Mouse (Mus musculus) heart, embryonic 16.5 days (tissue): ENCODE data around the gene Tusc2. TPM values are rescaled to one million over a fixed set of nuclear protein-coding genes. Genes with fewer than 3 reads are reported as not detected.
"Not testable (repeated sequence)": the region's sequence is repeated elsewhere in the genome, so short reads cannot be mapped to it uniquely, and the experiment has no call there.

ENCODE experiments used
- ATAC-seq: fragments of 200-750 bp; cut with Nextera tagmentation; replicated peaks from 2 replicates; pipeline ENCODE4 v1.8.0; 2017; ENCODE audit warnings: moderate number of reproducible peaks; ENCODE audit not compliant: insufficient read depth, low FRiP score; ENCODE audit errors: extremely low read depth
- H3K27ac ChIP-seq: fragments of 300-500 bp; sonication (generic); 2 replicates; pipeline ENCODE4 v1.5.1; 2014; ENCODE audit warnings: mild to moderate bottlenecking, low read length, control low read depth, moderate library complexity
- H3K27me3 ChIP-seq: fragments of 300-500 bp; sonication (generic); 2 replicates; pipeline ENCODE4 v1.6.1; 2014; ENCODE audit warnings: low read length, mixed read lengths; ENCODE audit not compliant: control insufficient read depth, insufficient read depth
- H3K36me3 ChIP-seq: fragments of 300-500 bp; sonication (generic); 2 replicates; pipeline ENCODE4 v1.6.1; 2014; ENCODE audit not compliant: control insufficient read depth, insufficient read depth
- H3K4me1 ChIP-seq: fragments of 300-500 bp; sonication (generic); 2 replicates; pipeline ENCODE4 v1.6.1; 2014; ENCODE audit warnings: low read length, mixed read lengths; ENCODE audit not compliant: control insufficient read depth, insufficient read depth
- H3K4me2 ChIP-seq: fragments of 300-500 bp; sonication (generic); 2 replicates; pipeline ENCODE4 v1.6.1; 2014; ENCODE audit warnings: low read depth, mild to moderate bottlenecking, control low read depth, low read length
- H3K4me3 ChIP-seq: fragments of 300-500 bp; sonication (generic); 2 replicates; pipeline ENCODE4 v1.5.1; 2014; ENCODE audit warnings: mild to moderate bottlenecking, control low read depth, low read length
- H3K9ac ChIP-seq: fragments of 300-500 bp; sonication (generic); 2 replicates; pipeline ENCODE4 v1.6.1; 2014; ENCODE audit warnings: low read length, control low read depth
- H3K9me3 ChIP-seq: fragments of 300-500 bp; sonication (generic); replicated peaks from 2 replicates; pipeline ENCODE4 v1.6.1; 2016; ENCODE audit warnings: low read length; ENCODE audit not compliant: control insufficient read depth
- WGBS: fragments of 180-500 bp; shearing (Covaris S2); extraction: QIAGEN DNeasy Blood & Tissue Kit; methylation state at CpG from one replicate; pipeline ENCODE4 v1.1.7; 2014; 5-methylcytosine and 5-hydroxymethylcytosine counted together
- polyA plus RNA-seq: library from polyadenylated mRNA; unstranded; fragments of >200 nt; fragmentation: Nextera tagmentation; extraction: Ambion mirVana; gene quantifications from 2 replicates; pipeline ENCODE4 v1.2.1, GENCODE M21; 2015

The Tusc2 gene
- polyA plus RNA-seq, 1 experiment from 2014 or later: 44.3 TPM

DNA sequence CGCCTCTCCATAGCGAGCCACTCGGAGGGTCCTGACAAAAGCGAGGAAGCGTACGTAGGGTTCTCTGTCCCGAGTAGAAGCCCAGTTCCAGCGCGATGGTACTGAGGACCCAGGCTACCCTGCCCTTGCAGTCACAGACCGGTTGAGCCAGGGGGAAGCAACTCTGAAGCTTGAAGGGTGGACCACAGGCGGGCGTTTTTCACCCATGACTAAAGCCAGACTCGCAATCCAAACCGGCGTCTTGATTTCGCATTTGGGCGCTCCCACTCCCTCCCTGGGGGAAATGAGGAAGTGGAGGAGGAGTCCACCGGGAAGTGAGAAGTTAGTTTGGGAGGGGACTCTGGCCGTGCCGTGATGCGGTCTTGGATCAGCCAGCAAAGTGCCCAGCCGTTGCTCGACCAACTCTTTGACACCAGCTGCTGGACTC is 8.0 kb upstream of the Tusc2 start:
- Histone ChIP-seq H3K9me3 (no peaks in the 10 kb centered on the region), H3K27ac (peak overlapping the region; percentile 98), H3K4me2 (peak overlapping the region; percentile 83), H3K4me1 (peaks cover 29% of the 10 kb centered on the region), H3K27me3 (peaks cover 6% of the 10 kb centered on the region), H3K36me3 (peaks cover 29% of the 10 kb centered on the region), H3K4me3 (peak overlapping the region; percentile 70), H3K9ac (peak overlapping the region; percentile 96)
- ATAC-seq: peak; percentile 12
- under 1% methylated on average over 23 of the region's 23 CpGs for WGBS

DNA sequence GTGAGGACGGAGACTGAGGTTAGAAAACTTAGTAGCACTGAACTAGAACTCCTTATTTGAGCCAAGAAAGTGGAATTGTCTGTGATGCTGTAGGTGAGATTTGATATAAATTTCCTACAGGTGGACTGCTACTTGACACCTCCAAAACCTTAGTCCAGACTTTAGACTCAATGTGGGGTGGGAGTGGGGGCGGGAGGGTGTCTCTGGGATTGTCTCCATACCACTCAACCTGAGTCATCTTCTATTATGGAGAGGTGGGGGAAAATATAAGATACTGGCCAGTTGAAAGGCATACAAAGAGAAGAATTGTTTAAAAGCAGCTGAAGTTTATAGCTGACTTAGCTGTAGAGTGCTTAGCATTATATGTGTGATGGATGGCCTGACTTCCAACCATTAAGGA is 7.4 kb upstream of the Tusc2 start:
- no peak for ATAC-seq
- H3K4me3 ChIP-seq: peak overlapping the region; percentile 70
- peaks cover 35% of the 10 kb centered on the region for H3K36me3 ChIP-seq
- peaks cover 28% of the 10 kb centered on the region for H3K4me1 ChIP-seq
- 24% methylated on average over 2 of the region's 2 CpGs for WGBS
- peak overlapping the region; percentile 98 for H3K27ac ChIP-seq
- peaks cover under 1% of the 10 kb centered on the region for H3K27me3 ChIP-seq
- peak overlapping the region; percentile 96 for H3K9ac ChIP-seq
- peak overlapping the region; percentile 83 for H3K4me2 ChIP-seq
- H3K9me3 ChIP-seq: no peaks in the 10 kb centered on the region

DNA sequence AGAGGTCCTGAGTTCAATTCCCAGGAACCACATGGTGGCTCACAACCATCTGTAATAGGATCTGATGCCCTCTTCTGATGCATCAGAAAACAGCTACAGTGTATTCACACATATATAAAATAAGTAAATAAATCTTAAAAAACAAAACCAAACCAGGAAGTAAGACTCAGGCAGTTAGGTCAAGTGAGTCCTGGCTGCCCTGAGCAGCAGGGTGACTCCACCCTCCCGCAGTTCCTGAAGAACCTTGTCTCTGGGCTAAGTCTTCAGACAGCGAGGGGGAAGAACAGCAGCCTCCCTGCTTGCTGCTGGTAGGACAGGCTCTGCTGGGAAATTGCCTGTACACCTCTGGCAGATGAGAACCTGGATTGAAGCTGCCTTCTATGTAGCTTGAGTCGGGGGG is 6.7 kb upstream of the Tusc2 start:
- peak overlapping the region; percentile 96 for H3K9ac ChIP-seq
- 54% methylated on average over 3 of the region's 3 CpGs for WGBS
- no peak for ATAC-seq
- no peaks in the 10 kb centered on the region for H3K27me3 ChIP-seq
- no peak overlapping the region for H3K27ac ChIP-seq
- peaks cover 39% of the 10 kb centered on the region for H3K36me3 ChIP-seq
- peak overlapping the region; percentile 70 for H3K4me3 ChIP-seq
- H3K9me3 ChIP-seq: no peaks in the 10 kb centered on the region
- peak overlapping the region; percentile 83 for H3K4me2 ChIP-seq
- H3K4me1 ChIP-seq: peaks cover 23% of the 10 kb centered on the region

- not testable (repeated sequence) for H3K27me3 ChIP-seq, H3K9me3 ChIP-seq, H3K9ac ChIP-seq, H3K4me3 ChIP-seq, ATAC-seq
- WGBS: 43% methylated on average over 5 of the region's 5 CpGs
- H3K36me3 ChIP-seq: peaks cover 14% of the 10 kb centered on the region
- H3K4me1 ChIP-seq: peaks cover 26% of the 10 kb centered on the region
- H3K4me2 ChIP-seq: peak overlapping the region; percentile 18; the same call in 1 of the 2 replicates
- peak overlapping the region; percentile 9 for H3K27ac ChIP-seq
These were observed 2.5 kb downstream of the Tusc2 start for GRCm38 (mm10) chr9:107565556-107565955.

- Histone ChIP-seq H3K9ac (no peak overlapping the region), H3K27ac (peak overlapping the region; percentile 93), H3K4me3 (peak overlapping the region; percentile 0; the same call in 1 of the 2 replicates), H3K4me1 (peaks cover 32% of the 10 kb centered on the region), H3K4me2 (peak overlapping the region; percentile 18; the same call in 1 of the 2 replicates), H3K36me3 (peaks cover 10% of the 10 kb centered on the region), H3K9me3 (no peaks in the 10 kb centered on the region), H3K27me3 (no peaks in the 10 kb centered on the region)
- 50% methylated on average over 15 of the region's 15 CpGs for whole genome bisulfite sequencing
- ATAC-seq: no peak
These were observed 3.1 kb downstream of the Tusc2 start for GRCm38 (mm10) chr9:107566041-107566709.

DNA sequence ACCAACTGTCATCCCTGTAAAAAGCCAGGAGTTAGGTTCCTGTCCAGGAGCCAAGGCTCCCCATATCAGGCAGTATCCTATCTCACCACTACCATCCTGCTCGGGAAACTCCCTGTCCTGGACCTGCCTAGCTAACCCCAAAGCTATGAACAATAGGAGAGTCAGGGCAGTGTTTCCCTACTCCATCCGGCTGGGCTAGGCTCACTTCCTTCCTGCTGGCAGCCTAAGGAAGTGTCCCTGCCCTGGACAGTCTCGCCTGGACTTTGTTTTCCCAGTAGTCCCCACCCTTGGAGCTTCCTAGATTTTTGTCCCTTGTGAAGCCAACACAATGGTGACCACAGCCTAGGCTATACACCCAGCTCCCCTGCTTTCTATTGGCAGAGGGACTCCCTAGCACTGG is 3.8 kb downstream of the Tusc2 start:
- 57% methylated on average over 3 of the region's 3 CpGs for WGBS
- peak; percentile 28 for ATAC-seq
- no peaks in the 10 kb centered on the region for H3K9me3 ChIP-seq

DNA sequence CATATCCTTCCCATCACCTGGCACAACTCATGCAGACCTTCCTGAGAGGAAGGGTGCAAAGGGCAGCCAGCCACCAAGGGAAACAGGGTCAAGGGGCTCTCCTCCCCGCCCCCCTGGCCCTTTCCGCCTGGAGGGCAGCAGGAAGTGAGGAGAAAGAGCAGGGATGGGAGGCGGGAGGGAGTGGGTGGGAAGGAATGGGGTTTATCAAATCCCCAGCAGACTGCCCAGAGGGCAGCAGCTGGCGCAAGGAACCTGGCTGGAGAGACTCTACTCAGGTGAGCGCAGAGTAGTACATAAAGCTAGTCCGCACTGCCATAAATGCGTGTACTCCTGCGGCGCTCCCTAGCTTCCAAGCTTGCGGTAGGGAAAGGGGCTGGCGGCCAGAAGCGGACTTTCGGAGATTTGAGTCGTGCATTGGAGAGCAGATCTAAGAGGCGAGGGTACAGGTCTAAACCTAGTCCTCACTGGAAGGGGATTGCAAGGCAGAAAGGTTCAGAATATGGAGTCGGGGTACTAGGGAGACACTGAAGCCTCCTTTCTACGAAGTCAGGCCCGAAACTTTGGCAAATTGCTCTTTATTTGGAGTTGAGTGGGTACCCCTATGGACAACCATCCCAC is 4.8 kb downstream of the Tusc2 start, which contains the start of gene Hyal2:
Gene Hyal2, plus strand, starts transcription at position 244 of the 618 bp plus-strand sequence.
- WGBS: 16% methylated on average over 18 of the region's 18 CpGs
- peaks cover 42% of the 10 kb centered on the region for H3K4me1 ChIP-seq
- H3K4me3 ChIP-seq: peak within 1 kb of the TSS; percentile 87
- H3K36me3 ChIP-seq: peaks cover 14% of the 10 kb centered on the region
- H3K4me2 ChIP-seq: peak within 1 kb of the TSS; percentile 75
- H3K27me3 ChIP-seq: no peaks in the 10 kb centered on the region
- peak within 1 kb of the TSS; percentile 94 for H3K9ac ChIP-seq
- peak within 1 kb of the TSS; percentile 93 for H3K27ac ChIP-seq
- no peak for ATAC-seq
- H3K9me3 ChIP-seq: no peaks in the 10 kb centered on the region

More for the DNA sequence above, 3.8 kb downstream of the Tusc2 start:
- H3K27ac ChIP-seq: peak overlapping the region; percentile 93
- no peaks in the 10 kb centered on the region for H3K27me3 ChIP-seq
- H3K4me3 ChIP-seq: peak overlapping the region; percentile 0; the same call in 1 of the 2 replicates
- H3K9ac ChIP-seq: no peak overlapping the region
- peaks cover 8% of the 10 kb centered on the region for H3K36me3 ChIP-seq
- H3K4me2 ChIP-seq: peak overlapping the region; percentile 75; the same call in 1 of the 2 replicates
- peaks cover 38% of the 10 kb centered on the region for H3K4me1 ChIP-seq

DNA sequence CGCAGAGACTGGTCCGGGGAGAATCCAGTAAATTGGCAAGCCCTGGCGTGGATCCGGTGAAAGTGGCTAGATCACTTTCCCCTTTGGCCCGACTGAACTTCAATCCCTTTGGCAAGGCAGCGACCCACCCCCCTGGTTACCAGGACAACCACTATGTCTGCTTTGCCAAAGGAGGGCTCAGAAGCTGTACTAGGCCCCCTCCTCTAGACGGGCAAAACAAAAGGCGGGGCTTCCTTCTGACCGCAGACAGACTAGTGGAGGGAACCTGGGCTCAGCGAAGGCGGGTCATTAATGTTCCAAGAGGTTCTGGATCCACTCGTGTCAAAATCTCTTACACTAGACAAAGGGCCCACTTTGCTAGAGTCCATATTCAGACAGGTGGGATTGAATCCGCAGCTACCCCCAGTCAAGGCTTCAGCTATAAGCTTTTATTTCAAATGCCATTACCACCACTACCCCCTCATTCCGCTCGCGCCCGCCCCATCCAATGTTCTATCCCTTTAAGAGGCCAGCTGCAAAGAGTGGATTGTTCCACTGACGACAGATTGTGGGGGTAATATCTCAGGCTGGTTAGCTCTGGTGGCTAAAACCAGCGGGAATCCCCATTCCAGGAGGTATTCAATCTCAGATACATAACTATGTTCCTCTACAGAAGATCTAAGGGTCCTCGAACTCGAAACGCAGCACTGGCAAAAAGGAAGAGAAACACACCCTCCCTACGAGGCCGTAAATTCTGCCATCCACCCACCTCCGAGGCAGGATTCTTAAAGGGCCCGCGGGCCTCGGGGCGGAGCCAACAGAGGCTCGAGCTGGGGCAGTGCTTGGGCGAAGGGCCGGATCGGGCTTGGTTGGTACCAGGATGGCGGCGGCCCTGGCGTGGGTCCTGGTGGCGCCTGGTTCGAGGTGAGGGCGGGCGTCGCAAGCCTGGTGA is 5.5 kb downstream of the Tusc2 start:
- peaks cover 15% of the 10 kb centered on the region for H3K36me3 ChIP-seq
- H3K9ac ChIP-seq: peak overlapping the region; percentile 94
- no peaks in the 10 kb centered on the region for H3K27me3 ChIP-seq
- under 1% methylated on average over 41 of the region's 41 CpGs for WGBS
- H3K27ac ChIP-seq: peak overlapping the region; percentile 93
- peaks cover 41% of the 10 kb centered on the region for H3K4me1 ChIP-seq
- no peaks in the 10 kb centered on the region for H3K9me3 ChIP-seq
- H3K4me2 ChIP-seq: peak overlapping the region; percentile 75
- H3K4me3 ChIP-seq: peak overlapping the region; percentile 87
- ATAC-seq: peak; percentile 79
